Mouse (Mus musculus) retina, embryonic 14.5 days (tissue): ENCODE results near the gene Esp6.
"Not testable (repeated sequence)": the region's sequence is repeated elsewhere in the genome, so short reads cannot be mapped to it uniquely, and the experiment has no call there.

Experiments
- DNase-seq: peaks from one replicate; pipeline ENCODE4 v3.0.0-alpha.2; 2015; ENCODE audit warnings: low spot score

Gene Esp6

DNA sequence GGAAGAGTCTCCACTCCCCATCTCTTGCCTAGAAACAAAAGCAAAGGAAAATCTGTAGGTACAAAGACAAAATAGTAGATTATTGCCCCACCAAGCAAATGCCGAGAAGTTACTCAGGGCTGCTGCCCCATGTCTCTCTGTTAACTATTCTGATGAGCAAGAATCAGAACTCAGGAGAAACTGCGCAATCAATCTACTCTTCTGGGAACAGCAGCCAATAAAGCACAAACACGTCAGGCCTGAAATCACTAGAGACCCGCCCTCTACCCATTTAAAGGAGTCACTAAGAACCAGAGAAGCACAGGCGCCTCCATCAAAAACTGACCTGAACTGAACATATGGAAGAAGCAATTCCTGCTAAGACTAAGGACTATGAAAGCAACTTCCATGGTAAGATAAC, at the start of gene Esp6:
TSS of gene Esp6 (plus strand) at position 301 of the 400 bp plus-strand sequence.
- no peak for DNase-seq

- no peak for DNase-seq
Measured at GRCm38 (mm10) chr17:40519818-40520217, 41.5 kb upstream of the Esp6 start, which contains the start of gene Esp8. Esp8 (plus strand) TSS chr17:40520022.

- DNase-seq: no peak
Measured at GRCm38 (mm10) chr17:40529813-40530212, 31.5 kb upstream of the Esp6 start.

- DNase-seq: no peak
Measured at GRCm38 (mm10) chr17:40531147-40531546, 30.2 kb upstream of the Esp6 start.

GRCm38 (mm10) chr17:40547005-40547404, 14.3 kb upstream of the Esp6 start:
- not testable (repeated sequence) for DNase-seq

DNA sequence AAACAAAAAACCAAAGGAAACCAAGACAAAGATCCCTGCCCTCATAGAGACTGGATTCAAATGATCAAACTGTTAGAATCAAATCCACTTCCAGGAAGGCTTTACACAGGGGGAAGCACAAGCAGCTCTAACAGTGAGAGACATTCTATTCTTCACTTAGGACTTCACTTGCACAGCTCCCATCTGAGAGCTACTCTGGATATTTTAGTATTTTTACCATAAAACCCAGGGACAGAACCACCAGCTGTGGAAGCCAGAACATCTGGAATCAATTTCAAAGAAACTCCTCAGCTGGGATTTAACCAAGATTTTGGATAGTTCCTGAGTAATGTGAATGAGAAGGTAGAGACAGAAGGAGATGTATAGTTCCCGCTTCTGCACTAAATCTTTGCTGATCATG, 7.8 kb upstream of the Esp6 start:
- no peak for DNase-seq

DNA sequence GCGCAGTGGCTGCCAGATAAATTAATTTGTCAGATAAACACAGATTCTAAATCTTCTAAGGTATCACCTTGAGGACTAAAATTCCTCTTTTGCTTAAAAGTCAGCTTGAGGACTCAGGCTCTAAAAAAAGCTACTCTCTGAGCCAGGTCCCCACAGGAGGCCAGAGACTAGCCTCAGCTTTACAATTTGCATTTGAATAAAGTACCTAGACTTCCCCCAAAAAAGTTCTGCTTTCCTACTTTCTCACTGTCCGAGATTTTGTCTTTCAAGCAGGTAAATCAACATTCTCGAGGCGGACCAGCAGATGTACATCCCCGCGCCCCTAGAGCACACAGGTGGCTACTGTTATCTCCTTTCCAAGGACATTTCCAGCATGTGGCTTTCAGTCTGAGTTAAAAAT, 22.6 kb downstream of the Esp6 start:
- not testable (repeated sequence) for DNase-seq

DNA sequence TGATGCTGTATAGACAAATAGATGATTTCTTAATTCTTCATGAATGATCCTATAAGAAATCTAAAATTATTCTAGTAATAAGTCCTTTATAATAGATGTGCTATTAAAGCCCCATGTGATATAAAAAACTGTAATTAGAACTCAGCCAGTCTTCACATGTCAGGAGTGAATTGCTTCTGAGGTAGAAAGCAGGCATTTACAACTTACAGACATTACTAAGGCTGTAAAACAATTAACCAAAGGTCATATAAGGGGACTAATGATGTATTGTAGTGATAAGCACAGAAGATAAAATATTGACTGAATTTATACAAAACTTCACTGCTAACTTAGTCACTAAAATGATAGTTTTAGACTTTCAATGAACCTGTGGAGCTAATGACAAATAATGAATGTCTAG, 30.0 kb downstream of the Esp6 start:
- no peak for DNase-seq

GRCm38 (mm10) chr17:40598294-40598693, 37.0 kb downstream of the Esp6 start, which contains the start of gene Esp4:
Esp4 (plus strand) TSS chr17:40598594.
- DNase-seq: no peak
